Mouse (Mus musculus) small intestine, adult 2 months (tissue): ENCODE data around the gene Plxnb1.

Experiments used
- CTCF ChIP-seq: fragments of 200-500 bp; IDR thresholded peaks from 2 replicates; pipeline ENCODE4 v1.5.1; 2012; ENCODE audit warnings: low read depth, mild to moderate bottlenecking, control low read depth, inconsistent platforms, low read length, moderate library complexity, mixed read lengths; ENCODE audit not compliant: insufficient replicate concordance, insufficient read length; ENCODE audit errors: extremely low read depth
- POLR2A ChIP-seq: fragments of 200-500 bp; IDR thresholded peaks from 2 replicates; pipeline ENCODE4 v1.6.1; 2012; ENCODE audit warnings: low read depth, mild to moderate bottlenecking, control low read depth, inconsistent platforms, low read length, moderate library complexity

DNA sequence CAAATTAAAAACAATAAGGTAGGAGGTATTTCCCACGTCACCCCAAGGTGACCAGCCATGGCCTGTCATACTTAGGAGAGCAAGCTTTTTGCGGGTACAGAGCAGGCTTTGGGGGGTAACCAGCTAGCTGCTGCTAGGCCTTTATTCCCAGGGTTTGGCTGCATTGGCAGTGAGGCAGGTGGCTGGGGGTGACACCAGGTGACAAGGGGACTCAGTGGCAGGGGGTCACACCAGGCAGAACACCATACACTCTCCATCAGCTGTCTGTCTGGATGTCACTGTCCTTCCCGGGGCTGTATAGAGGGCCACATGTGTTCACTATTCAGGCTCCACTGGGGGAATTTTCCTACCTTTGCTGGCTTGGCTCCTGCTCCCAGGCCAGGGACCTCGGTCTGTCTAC, 38.3 kb upstream of the Plxnb1 start:
- TF ChIP-seq CTCF (no peak), POLR2A (no peak)
